Mouse (Mus musculus) left cerebral cortex, postnatal 36 days (tissue): ENCODE results near the gene Map4k3. TPM values are rescaled to one million over a fixed set of nuclear protein-coding genes. Genes with fewer than 3 reads are reported as not detected.
"Not testable (repeated sequence)": the region's sequence is repeated elsewhere in the genome, so short reads cannot be mapped to it uniquely, and the experiment has no call there.

Experiments used
- DNase-seq, 2 experiments: peaks; one replicate each; pipeline ENCODE4 v3.0.0; 2021 to 2022; ENCODE audit warnings: low spot score in 2 of 2, mixed read lengths in 1 of 2
- intact Hi-C: fragments of 180-260 bp; cut with DNase I; formaldehyde crosslinking; loops from one replicate; pipeline ENCODE4 v1.15.1; 2025
- total RNA-seq, 2 experiments: library from RNA; stranded (reverse); gene quantifications; 2 replicates each; pipeline ENCODE4 v1.2.3; 2021

Gene Map4k3
- total RNA-seq, 2 experiments from 2014 or later: 63.1 to 69.2 TPM

DNA sequence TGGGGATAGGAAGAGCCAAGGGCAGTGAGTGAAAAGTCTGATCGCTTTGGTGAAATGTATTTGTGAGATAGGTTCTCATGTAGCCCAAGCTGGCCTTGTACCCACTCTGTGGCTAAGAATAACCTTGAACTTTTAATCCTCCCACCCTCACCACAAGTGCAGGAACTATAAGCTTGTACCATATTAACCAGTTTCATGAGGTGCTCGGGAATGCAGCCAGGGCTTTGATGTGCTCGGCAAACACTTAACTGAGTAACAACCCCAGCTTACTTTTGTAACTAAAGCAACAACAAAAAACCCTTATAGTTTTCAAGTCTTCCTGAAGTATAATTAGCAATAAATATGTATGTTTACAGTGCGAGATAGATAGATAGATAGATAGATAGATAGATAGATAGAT is 4.0 kb upstream of the Map4k3 start:
- no peak for DNase-seq
- intact Hi-C loops: no loop called here

GRCm38 (mm10) chr17:80730283-80730682 is 2.0 kb upstream of the Map4k3 start:
- DNase-seq, intact Hi-C loops: not testable (repeated sequence)

DNA sequence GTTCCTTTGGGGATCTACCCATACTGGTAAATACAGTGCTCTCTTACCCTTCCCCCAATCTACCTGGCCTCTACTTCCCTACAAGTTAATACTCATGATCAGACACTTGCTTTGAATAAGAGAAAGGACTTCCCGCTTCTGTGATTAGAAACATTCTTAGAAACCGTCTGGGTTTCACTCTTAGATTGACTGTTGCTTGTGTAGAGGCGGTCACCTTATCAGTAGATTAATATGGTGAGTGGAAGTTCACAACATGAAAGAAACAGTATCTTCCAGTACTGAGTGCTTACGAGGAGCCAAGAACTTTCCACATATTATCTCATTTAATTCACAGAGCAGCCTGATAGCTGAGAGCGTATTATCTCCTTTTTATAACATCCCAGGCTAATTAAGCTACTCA is 1.5 kb upstream of the Map4k3 start:
- DNase-seq: no peak
- intact Hi-C loops: loop anchor here (5.0 kb wide), 1 partner anchor 212 kb away; the partner anchor contains the start of gene Tmem178

GRCm38 (mm10) chr17:80729080-80729749 is 930 bp upstream of the Map4k3 start:
- DNase-seq: no peak
- intact Hi-C loops: loop anchor here (5.0 kb wide), 1 partner anchor 213 kb away; the partner anchor contains the start of gene Tmem178

- intact Hi-C loops: loop anchor here (2.0 to 5.0 kb wide), 2 partner anchors 73 to 215 kb away; partner anchors contain the start of gene Tmem178
- DNase-seq: peak; percentile 54 to 55
These were observed 839 bp downstream of the Map4k3 start for GRCm38 (mm10) chr17:80727341-80727951.

DNA sequence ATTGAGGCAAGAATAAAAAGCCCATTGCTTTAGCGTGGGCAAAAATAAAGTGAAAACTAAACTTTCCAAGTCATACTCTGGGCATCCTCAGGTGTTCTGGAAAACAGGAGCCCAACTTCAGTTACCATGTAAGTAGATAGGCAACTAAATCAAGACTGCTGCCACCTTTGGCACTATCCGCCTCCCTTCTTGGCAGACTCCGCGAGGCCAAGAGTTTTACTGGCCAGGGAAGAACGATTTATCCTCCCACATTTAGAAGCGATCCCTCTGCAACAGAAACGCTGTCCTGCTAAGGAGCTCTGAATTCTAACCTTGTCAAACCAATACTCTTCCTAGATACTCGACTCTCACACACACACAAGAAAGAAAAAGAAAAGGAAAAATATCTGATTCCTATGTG is 1.5 kb downstream of the Map4k3 start:
- intact Hi-C loops: loop anchor here (2.0 to 5.0 kb wide), 2 partner anchors 74 to 215 kb away; partner anchors contain the start of gene Tmem178
- DNase-seq: no peak

GRCm38 (mm10) chr17:80723092-80723491 is 5.2 kb downstream of the Map4k3 start:
- intact Hi-C loops: no loop called here
- no peak for DNase-seq

- intact Hi-C loops: no loop called here
- no peak for DNase-seq
These were observed 6.6 kb downstream of the Map4k3 start for GRCm38 (mm10) chr17:80721670-80722069.

GRCm38 (mm10) chr17:80719309-80719708 is 9.0 kb downstream of the Map4k3 start:
- DNase-seq: no peak
- intact Hi-C loops: no loop called here

GRCm38 (mm10) chr17:80718243-80718642 is 10.0 kb downstream of the Map4k3 start:
- intact Hi-C loops: no loop called here
- DNase-seq: no peak

DNA sequence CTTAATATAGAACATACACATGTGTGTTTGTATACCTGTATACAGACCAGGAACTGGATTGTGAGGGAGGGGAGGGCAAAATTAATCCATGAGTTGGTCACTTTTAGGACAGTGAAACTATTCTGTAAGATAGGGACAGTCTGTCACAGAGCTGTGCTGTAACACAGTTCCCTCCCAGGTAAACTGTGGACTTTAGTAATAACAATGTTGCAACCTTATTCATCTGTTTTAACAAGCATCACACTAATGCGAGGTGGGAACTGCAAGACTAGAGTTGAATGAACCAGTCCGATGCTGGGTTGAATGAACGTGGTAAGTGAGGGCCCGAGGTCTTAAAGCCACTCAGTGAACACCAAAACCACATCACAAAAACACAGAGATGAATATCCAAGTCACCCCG is 14.7 kb downstream of the Map4k3 start:
- intact Hi-C loops: no loop called here
- DNase-seq: no peak

- DNase-seq: peak; percentile 75 to 86
- intact Hi-C loops: loop anchor here (2.0 kb wide), 1 partner anchor 91 kb away; no protein-coding TSS in a partner anchor
These were observed 18.1 kb downstream of the Map4k3 start for GRCm38 (mm10) chr17:80709921-80710838.

- no peak for DNase-seq
- intact Hi-C loops: no loop called here
These were observed 19.5 kb downstream of the Map4k3 start for GRCm38 (mm10) chr17:80708803-80709202.

DNA sequence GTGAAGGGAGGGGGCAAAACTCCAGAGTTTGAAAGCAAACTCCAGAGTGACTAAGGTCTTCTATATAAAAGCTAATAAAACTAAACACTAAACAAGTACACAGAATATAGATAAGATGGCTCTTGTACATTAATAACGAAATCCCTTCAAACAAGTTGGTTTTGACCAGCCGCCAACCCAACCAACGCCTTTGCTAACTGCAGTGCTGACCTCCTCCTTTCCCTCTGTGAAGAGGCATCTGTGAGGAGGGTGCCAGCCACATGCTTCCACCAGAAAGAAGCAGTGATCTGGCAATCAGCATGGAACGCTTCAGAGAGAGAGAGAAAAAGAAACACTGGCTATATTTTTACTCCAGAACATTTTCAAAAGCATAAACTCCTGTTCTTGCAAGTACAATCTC is 21.1 kb downstream of the Map4k3 start:
- DNase-seq: peak in 1 of 2 experiments; percentile 40
- intact Hi-C loops: no loop called here

- DNase-seq: no peak
- intact Hi-C loops: no loop called here
These were observed 21.7 kb downstream of the Map4k3 start for GRCm38 (mm10) chr17:80706608-80707007.

GRCm38 (mm10) chr17:80701687-80702086 is 26.6 kb downstream of the Map4k3 start:
- intact Hi-C loops: no loop called here
- no peak for DNase-seq

DNA sequence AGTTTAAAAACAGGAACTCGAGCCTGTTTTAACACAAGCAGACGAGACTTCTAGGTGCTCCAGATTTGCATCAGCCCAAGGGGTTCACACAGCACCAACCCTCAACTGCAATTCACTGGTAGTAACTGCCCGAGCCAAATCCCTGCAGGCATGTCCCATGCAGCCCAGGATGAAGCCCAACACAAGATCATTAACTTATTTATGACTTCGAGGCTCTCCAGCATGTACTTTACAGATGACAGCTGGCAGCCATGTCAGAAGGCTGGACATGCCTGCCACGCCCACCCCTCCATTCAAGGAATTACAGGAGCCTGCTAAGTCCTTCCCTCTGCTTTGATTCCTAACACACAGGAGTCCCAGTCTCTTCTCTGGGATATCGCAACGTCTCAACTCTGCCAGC is 29.4 kb downstream of the Map4k3 start:
- no peak for DNase-seq
- intact Hi-C loops: no loop called here

- intact Hi-C loops: no loop called here
- DNase-seq: no peak
These were observed 29.9 kb downstream of the Map4k3 start for GRCm38 (mm10) chr17:80698191-80698901.

- intact Hi-C loops: no loop called here
- DNase-seq: no peak
These were observed 31.3 kb downstream of the Map4k3 start for GRCm38 (mm10) chr17:80696956-80697355.
